Mouse (Mus musculus) retina, embryonic 14.5 days (tissue): ENCODE measurements around the gene Serinc3.
"Not testable (repeated sequence)": the region's sequence is repeated elsewhere in the genome, so short reads cannot be mapped to it uniquely, and the experiment has no call there.

Experiments used
- DNase-seq: peaks from one replicate; pipeline ENCODE4 v3.0.0-alpha.2; 2015; ENCODE audit warnings: low spot score

The Serinc3 gene

GRCm38 (mm10) chr2:163662698-163663221 is 17.8 kb upstream of the Serinc3 start:
- no peak for DNase-seq

- no peak for DNase-seq
Observed at GRCm38 (mm10) chr2:163662076-163662475, 17.1 kb upstream of the Serinc3 start.

GRCm38 (mm10) chr2:163661371-163661850 is 16.5 kb upstream of the Serinc3 start:
- no peak for DNase-seq

- DNase-seq, result no peak
Observed at GRCm38 (mm10) chr2:163660103-163660701, 15.3 kb upstream of the Serinc3 start.

GRCm38 (mm10) chr2:163659431-163659830 is 14.5 kb upstream of the Serinc3 start:
- DNase-seq, result no peak

GRCm38 (mm10) chr2:163658941-163659340 is 14.0 kb upstream of the Serinc3 start:
- no peak for DNase-seq

- DNase-seq, result peak; percentile 90
Observed at GRCm38 (mm10) chr2:163657975-163658886, 13.3 kb upstream of the Serinc3 start, which contains the start of gene Pkig. Pkig (plus strand) TSS chr2:163658386.

GRCm38 (mm10) chr2:163657486-163657885 is 12.6 kb upstream of the Serinc3 start:
- DNase-seq, result no peak

- DNase-seq, result not testable (repeated sequence)
Observed at GRCm38 (mm10) chr2:163655699-163656098, 10.8 kb upstream of the Serinc3 start.

- no peak for DNase-seq
Observed at GRCm38 (mm10) chr2:163646461-163647080, 1.6 kb upstream of the Serinc3 start.

GRCm38 (mm10) chr2:163645700-163646460 is 949 bp upstream of the Serinc3 start:
- DNase-seq, result no peak

GRCm38 (mm10) chr2:163644047-163644446 is 884 bp downstream of the Serinc3 start:
- peak; percentile 41 for DNase-seq

- no peak for DNase-seq
Observed at GRCm38 (mm10) chr2:163643576-163643971, 1.4 kb downstream of the Serinc3 start.

- DNase-seq, result no peak
Observed at GRCm38 (mm10) chr2:163642685-163643575, 2.0 kb downstream of the Serinc3 start.

- DNase-seq, result no peak
Observed at GRCm38 (mm10) chr2:163641681-163642080, 3.2 kb downstream of the Serinc3 start.

- DNase-seq, result no peak
Observed at GRCm38 (mm10) chr2:163640493-163640892, 4.4 kb downstream of the Serinc3 start.

GRCm38 (mm10) chr2:163637655-163638266 is 7.2 kb downstream of the Serinc3 start:
- DNase-seq, result no peak

- no peak for DNase-seq
Observed at GRCm38 (mm10) chr2:163636057-163636456, 8.9 kb downstream of the Serinc3 start.

GRCm38 (mm10) chr2:163634211-163634610 is 10.7 kb downstream of the Serinc3 start:
- DNase-seq, result no peak

- no peak for DNase-seq
Observed at GRCm38 (mm10) chr2:163631715-163632114, 13.2 kb downstream of the Serinc3 start.
